Mouse (Mus musculus): ENCODE results near the gene Tmprss11d. TPM values are rescaled to one million over a fixed set of nuclear protein-coding genes. Genes with fewer than 3 reads are reported as not detected.
"Not testable (repeated sequence)": the region's sequence is repeated elsewhere in the genome, so short reads cannot be mapped to it uniquely, and the experiment has no call there.

Tmprss11d gene
- polyA plus RNA-seq, 1 experiment from 2014 or later, result not detected

GRCm38 (mm10) chr5:86318018-86318956, 54.9 kb downstream of the Tmprss11d start:
- peak overlapping the region; percentile 27 for H3K4me3 ChIP-seq (replicated peaks; ENCODE audit: low read depth, low read length)
- not testable (repeated sequence) for H3K9ac ChIP-seq (replicated peaks; ENCODE audit: low read length); H3K4me1 ChIP-seq (ENCODE audit: control insufficient read depth, insufficient read depth, low read length); H3K36me3 ChIP-seq (ENCODE audit: control insufficient read depth, insufficient read depth, low read length); H3K27ac ChIP-seq (replicated peaks; ENCODE audit: low read depth, low read length); H3K27me3 ChIP-seq (ENCODE audit: control insufficient read depth, insufficient read depth, low read length); H3K9me3 ChIP-seq (ENCODE audit: control insufficient read depth, low read length)
- peak; percentile 2 for DNase-seq
- H3K4me2 ChIP-seq (ENCODE audit: low read length), result peak overlapping the region; percentile 40
- WGBS, result 55% methylated on average over 26 of the region's 30 CpGs
- ATAC-seq (ENCODE audit: low FRiP score, low TSS enrichment), result peak; percentile 66; the same call in 1 of the 2 replicates

- Histone ChIP-seq H3K4me2 (ENCODE audit: low read length) (no peak overlapping the region), H3K4me1 (ENCODE audit: control insufficient read depth, insufficient read depth, low read length) (no peaks in the 10 kb centered on the region), H3K27me3 (ENCODE audit: control insufficient read depth, insufficient read depth, low read length) (no peaks in the 10 kb centered on the region), H3K9ac (replicated peaks; ENCODE audit: low read length) (no peak overlapping the region), H3K4me3 (replicated peaks; ENCODE audit: low read depth, low read length) (no peak overlapping the region), H3K27ac (replicated peaks; ENCODE audit: low read depth, low read length) (no peak overlapping the region), H3K36me3 (ENCODE audit: control insufficient read depth, insufficient read depth, low read length) (no peaks in the 10 kb centered on the region), H3K9me3 (ENCODE audit: control insufficient read depth, low read length) (no peaks in the 10 kb centered on the region)
- 88% methylated on average over 5 of the region's 5 CpGs for WGBS
- no peak for ATAC-seq (ENCODE audit: low FRiP score, low TSS enrichment)
- DNase-seq, result no peak
Measured at GRCm38 (mm10) chr5:86306116-86306515, 67.1 kb downstream of the Tmprss11d start.

GRCm38 (mm10) chr5:86303877-86304276, 69.3 kb downstream of the Tmprss11d start:
- H3K9ac ChIP-seq (replicated peaks; ENCODE audit: low read length), result no peak overlapping the region
- 91% methylated on average over 8 of the region's 8 CpGs for WGBS
- H3K4me3 ChIP-seq (replicated peaks; ENCODE audit: low read depth, low read length), result no peak overlapping the region
- H3K36me3 ChIP-seq (ENCODE audit: control insufficient read depth, insufficient read depth, low read length), result no peaks in the 10 kb centered on the region
- no peaks in the 10 kb centered on the region for H3K4me1 ChIP-seq (ENCODE audit: control insufficient read depth, insufficient read depth, low read length)
- H3K9me3 ChIP-seq (ENCODE audit: control insufficient read depth, low read length), result no peaks in the 10 kb centered on the region
- DNase-seq (no peak), ATAC-seq (ENCODE audit: low FRiP score, low TSS enrichment) (no peak)
- H3K27ac ChIP-seq (replicated peaks; ENCODE audit: low read depth, low read length), result no peak overlapping the region
- H3K27me3 ChIP-seq (ENCODE audit: control insufficient read depth, insufficient read depth, low read length), result no peaks in the 10 kb centered on the region
- no peak overlapping the region for H3K4me2 ChIP-seq (ENCODE audit: low read length)

DNA sequence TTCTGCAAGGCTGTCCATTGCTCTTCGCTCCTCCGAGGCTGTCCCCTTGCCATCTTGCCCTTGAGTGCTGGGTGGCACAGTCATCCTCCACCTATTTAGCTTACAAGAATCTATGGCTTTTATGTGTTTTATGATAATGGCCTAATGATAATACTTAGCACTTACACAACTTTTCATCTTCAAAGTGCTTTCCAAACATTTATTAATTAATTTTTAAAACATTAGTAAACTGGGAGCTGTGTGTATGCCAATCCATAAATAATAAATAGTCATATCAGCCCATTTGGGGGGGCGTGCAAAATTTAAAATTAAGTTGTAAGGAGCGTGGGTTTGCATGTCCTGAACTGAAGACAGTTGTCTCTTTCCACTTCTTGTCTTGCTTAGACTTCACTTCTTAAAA, 84.0 kb downstream of the Tmprss11d start, which contains the start of gene Tmprss11c:
Gene Tmprss11c, minus strand, starts transcription at position 101 of the 400 bp plus-strand sequence.
- no peak for DNase-seq
- Histone ChIP-seq H3K4me2 (ENCODE audit: low read length) (no peak within 1 kb of the TSS), H3K27ac (replicated peaks; ENCODE audit: low read depth, low read length) (no peak within 1 kb of the TSS), H3K4me3 (replicated peaks; ENCODE audit: low read depth, low read length) (no peak within 1 kb of the TSS), H3K4me1 (ENCODE audit: control insufficient read depth, insufficient read depth, low read length) (no peaks in the 10 kb centered on the region), H3K27me3 (ENCODE audit: control insufficient read depth, insufficient read depth, low read length) (no peaks in the 10 kb centered on the region), H3K9ac (replicated peaks; ENCODE audit: low read length) (no peak within 1 kb of the TSS), H3K36me3 (ENCODE audit: control insufficient read depth, insufficient read depth, low read length) (no peaks in the 10 kb centered on the region), H3K9me3 (ENCODE audit: control insufficient read depth, low read length) (no peaks in the 10 kb centered on the region)
- ATAC-seq (ENCODE audit: low FRiP score, low TSS enrichment), result no peak
- 85% methylated on average over 4 of the region's 4 CpGs for WGBS

Other genes starting within 250 kb of the Tmprss11d start
- gene Uba6, start 200.6 kb downstream of the Tmprss11d start, polyA plus RNA-seq (2014; fragmentation: Nextera tagmentation; extraction: Ambion mirVana), result 17.1 and 20.2 TPM in 2 replicates
- not detected in 2 replicates for gene Gnrhr, start 175.5 kb downstream of the Tmprss11d start, polyA plus RNA-seq (2014; fragmentation: Nextera tagmentation; extraction: Ambion mirVana)
- not detected in 2 replicates for gene Tmprss11c, start 84.1 kb downstream of the Tmprss11d start, polyA plus RNA-seq (2014; fragmentation: Nextera tagmentation; extraction: Ambion mirVana)
- gene Tmprss11a, start 95.6 kb upstream of the Tmprss11d start, polyA plus RNA-seq (2014; fragmentation: Nextera tagmentation; extraction: Ambion mirVana), result not detected in 2 replicates
- gene Tmprss11g, start 145.2 kb upstream of the Tmprss11d start, polyA plus RNA-seq (2014; fragmentation: Nextera tagmentation; extraction: Ambion mirVana), result not detected in 2 replicates